ENCODE assay signal across 15 mouse cellular contexts in the genomic region with DNA sequence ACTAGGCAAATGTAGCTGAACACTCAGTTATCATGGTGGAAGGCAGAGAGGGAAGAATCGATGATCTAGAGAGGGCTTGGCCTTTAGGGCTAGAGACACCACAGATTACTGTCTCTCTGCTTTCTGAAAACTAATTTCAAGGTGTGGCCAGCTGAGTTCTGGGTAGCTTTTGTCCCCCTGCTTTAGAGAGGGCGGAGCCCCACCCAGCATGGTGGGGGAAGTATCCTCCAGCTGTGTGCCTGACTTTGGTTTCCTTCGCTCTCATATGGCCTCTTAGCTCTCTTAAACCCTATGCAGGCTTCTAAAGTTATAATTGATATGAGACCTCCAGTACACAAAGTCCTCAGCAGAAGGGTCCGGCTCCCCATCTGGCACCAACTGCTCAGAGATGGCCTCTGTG.
"Had no signal": no experiment of that assay in that cellular context is flagged by ENCODE, and none has a peak within 500 bp of the region (broad histone marks: within the 10 kb centered on the region; RNA-seq: fewer than 3 reads in every experiment).

No protein-coding gene starts in this region.

- H3K9me3 ChIP-seq: intestine, embryonic 15.5 days; limb, embryonic 15.5 days; liver, embryonic 13.5 days; megakaryocyte, embryonic 14.5 days; midbrain, embryonic 15.5 days; neural tube, embryonic 13.5 days had no signal

- H3K9ac ChIP-seq: intestine, embryonic 15.5 days; limb, embryonic 15.5 days; liver, embryonic 13.5 days; midbrain, embryonic 15.5 days; neural tube, embryonic 13.5 days had no signal

- ATAC-seq: intestine, embryonic 15.5 days; midbrain, embryonic 15.5 days had no signal

- DNase-seq: kidney, adult 18-20 months; kidney, postnatal 10 days; layer of hippocampus, adult 9-11 months; layer of hippocampus, postnatal 36 days; liver, embryonic 13.5 days; lung, adult 2 months; lung, postnatal 10 days; lung, postnatal 4 days; right cerebral cortex, postnatal 14 days had no signal

- H3K4me2 ChIP-seq: intestine, embryonic 15.5 days; limb, embryonic 15.5 days; liver, embryonic 13.5 days; midbrain, embryonic 11.5 days; midbrain, embryonic 15.5 days; neural tube, embryonic 13.5 days had no signal

- H3K36me3 ChIP-seq: intestine, embryonic 15.5 days; midbrain, embryonic 15.5 days had no signal

- H3K27ac ChIP-seq: intestine, embryonic 15.5 days; midbrain, embryonic 15.5 days; neural tube, embryonic 13.5 days had no signal

- H3K4me3 ChIP-seq: intestine, embryonic 15.5 days; limb, embryonic 15.5 days; liver, embryonic 13.5 days; midbrain, embryonic 15.5 days; neural tube, embryonic 13.5 days had no signal

- H3K27me3 ChIP-seq: intestine, embryonic 15.5 days; limb, embryonic 15.5 days; liver, embryonic 13.5 days; megakaryocyte, embryonic 14.5 days; midbrain, embryonic 15.5 days; neural tube, embryonic 13.5 days had no signal
